Mouse (Mus musculus): ENCODE measurements around the gene Hacl1.

The Hacl1 gene

GRCm38 (mm10) chr14:31564452-31565179 lies 76.5 kb downstream of the Hacl1 start:
- in situ Hi-C loops (cut with MboI; ENCODE audit: low pct_unique_long_range_greater_than_20kb in 1 of 2, low sequenced_read_pairs in 2 of 2, unreplicated experiment in 1 of 2): no loop called here

- in situ Hi-C loops (cut with MboI; ENCODE audit: low pct_unique_long_range_greater_than_20kb in 1 of 2, low sequenced_read_pairs in 2 of 2, unreplicated experiment in 1 of 2): no loop called here
These were observed 80.2 kb downstream of the Hacl1 start for GRCm38 (mm10) chr14:31560886-31561285.

GRCm38 (mm10) chr14:31559216-31559615 lies 81.9 kb downstream of the Hacl1 start:
- in situ Hi-C loops (cut with MboI; ENCODE audit: low pct_unique_long_range_greater_than_20kb in 1 of 2, low sequenced_read_pairs in 2 of 2, unreplicated experiment in 1 of 2): no loop called here

GRCm38 (mm10) chr14:31557784-31558183 lies 83.3 kb downstream of the Hacl1 start:
- in situ Hi-C loops (cut with MboI; ENCODE audit: low pct_unique_long_range_greater_than_20kb in 1 of 2, low sequenced_read_pairs in 2 of 2, unreplicated experiment in 1 of 2): no loop called here

- in situ Hi-C loops (cut with MboI; ENCODE audit: low pct_unique_long_range_greater_than_20kb in 1 of 2, low sequenced_read_pairs in 2 of 2, unreplicated experiment in 1 of 2): no loop called here
These were observed 83.8 kb downstream of the Hacl1 start for GRCm38 (mm10) chr14:31557273-31557672.

- in situ Hi-C loops (cut with MboI; ENCODE audit: low pct_unique_long_range_greater_than_20kb in 1 of 2, low sequenced_read_pairs in 2 of 2, unreplicated experiment in 1 of 2): no loop called here
These were observed 84.4 kb downstream of the Hacl1 start for GRCm38 (mm10) chr14:31556526-31557260.

GRCm38 (mm10) chr14:31555963-31556434 lies 85.1 kb downstream of the Hacl1 start:
- in situ Hi-C loops (cut with MboI; ENCODE audit: low pct_unique_long_range_greater_than_20kb in 1 of 2, low sequenced_read_pairs in 2 of 2, unreplicated experiment in 1 of 2): no loop called here

- in situ Hi-C loops (cut with MboI; ENCODE audit: low pct_unique_long_range_greater_than_20kb in 1 of 2, low sequenced_read_pairs in 2 of 2, unreplicated experiment in 1 of 2): no loop called here
These were observed 86.1 kb downstream of the Hacl1 start for GRCm38 (mm10) chr14:31555021-31555420.
